Mouse (Mus musculus) cortical plate, adult 2 months (tissue): ENCODE data around the gene Mcu.

Experiments used
- CTCF ChIP-seq: fragments of 200-500 bp; IDR thresholded peaks from 2 replicates; pipeline ENCODE4 v1.5.1; 2011; ENCODE audit warnings: mild to moderate bottlenecking, control low read depth, low read length; ENCODE audit not compliant: insufficient read depth; ENCODE audit errors: extremely low read depth
- POLR2A ChIP-seq: fragments of 200-500 bp; IDR thresholded peaks from 2 replicates; pipeline ENCODE4 v1.6.1; 2011; ENCODE audit warnings: mild to moderate bottlenecking, low read length, control low read depth; ENCODE audit not compliant: insufficient read depth; ENCODE audit errors: extremely low read depth

DNA sequence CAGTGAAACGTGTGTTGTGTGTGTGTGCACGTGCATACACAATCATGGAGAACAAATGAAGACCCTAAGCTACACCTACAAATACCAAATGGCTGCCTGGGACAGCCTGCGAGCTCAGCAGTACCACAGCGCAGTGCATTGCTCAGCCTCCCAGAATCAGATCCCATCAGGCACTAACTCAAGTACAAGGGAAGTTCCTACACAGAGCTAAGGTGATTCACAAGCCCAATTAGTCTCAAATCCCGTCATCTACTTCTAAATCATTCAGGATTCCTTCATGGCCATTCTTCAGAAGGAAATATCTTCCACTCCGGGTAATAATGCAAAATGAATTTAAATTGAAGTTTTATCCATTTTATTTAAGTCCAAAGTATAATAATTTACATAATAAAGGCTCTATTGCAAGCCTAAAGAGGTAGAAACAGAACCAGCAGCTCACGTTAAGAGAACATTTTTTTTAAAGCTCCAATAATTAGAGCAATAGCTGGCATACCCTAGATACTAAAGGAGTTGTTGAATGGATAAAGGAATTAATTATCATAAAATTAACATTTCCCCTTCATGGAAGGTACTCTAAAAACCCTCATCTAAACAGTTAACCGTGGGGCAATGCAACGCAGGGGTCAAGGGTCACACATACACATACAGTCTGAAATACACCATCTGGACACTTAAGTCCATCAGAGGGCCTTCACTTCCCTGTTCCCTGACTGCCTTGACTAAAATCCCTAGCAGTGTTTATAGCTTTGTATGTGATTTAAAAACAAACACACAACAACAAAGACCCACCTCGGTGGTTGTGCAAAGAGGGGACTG, 47.6 kb downstream of the Mcu start:
- no peak for TF ChIP-seq CTCF
- no peak for TF ChIP-seq POLR2A
